Mouse (Mus musculus): ENCODE results near the gene Atg2b. TPM values are rescaled to one million over a fixed set of nuclear protein-coding genes. Genes with fewer than 3 reads are reported as not detected.

Atg2b gene
- polyA plus RNA-seq (2012; rRNA removed; ENCODE audit: low replicate concordance), result 5.8 and 6.8 TPM in 2 replicates

GRCm38 (mm10) chr12:105685001-105685691 is at the start of gene Atg2b:
Gene Atg2b, minus strand, starts transcription at chr12:105685211.

GRCm38 (mm10) chr12:105705799-105706487 is 20.9 kb upstream of the Atg2b start, which contains the start of gene Ak7:
Gene Ak7, plus strand, starts transcription at chr12:105705976.

DNA sequence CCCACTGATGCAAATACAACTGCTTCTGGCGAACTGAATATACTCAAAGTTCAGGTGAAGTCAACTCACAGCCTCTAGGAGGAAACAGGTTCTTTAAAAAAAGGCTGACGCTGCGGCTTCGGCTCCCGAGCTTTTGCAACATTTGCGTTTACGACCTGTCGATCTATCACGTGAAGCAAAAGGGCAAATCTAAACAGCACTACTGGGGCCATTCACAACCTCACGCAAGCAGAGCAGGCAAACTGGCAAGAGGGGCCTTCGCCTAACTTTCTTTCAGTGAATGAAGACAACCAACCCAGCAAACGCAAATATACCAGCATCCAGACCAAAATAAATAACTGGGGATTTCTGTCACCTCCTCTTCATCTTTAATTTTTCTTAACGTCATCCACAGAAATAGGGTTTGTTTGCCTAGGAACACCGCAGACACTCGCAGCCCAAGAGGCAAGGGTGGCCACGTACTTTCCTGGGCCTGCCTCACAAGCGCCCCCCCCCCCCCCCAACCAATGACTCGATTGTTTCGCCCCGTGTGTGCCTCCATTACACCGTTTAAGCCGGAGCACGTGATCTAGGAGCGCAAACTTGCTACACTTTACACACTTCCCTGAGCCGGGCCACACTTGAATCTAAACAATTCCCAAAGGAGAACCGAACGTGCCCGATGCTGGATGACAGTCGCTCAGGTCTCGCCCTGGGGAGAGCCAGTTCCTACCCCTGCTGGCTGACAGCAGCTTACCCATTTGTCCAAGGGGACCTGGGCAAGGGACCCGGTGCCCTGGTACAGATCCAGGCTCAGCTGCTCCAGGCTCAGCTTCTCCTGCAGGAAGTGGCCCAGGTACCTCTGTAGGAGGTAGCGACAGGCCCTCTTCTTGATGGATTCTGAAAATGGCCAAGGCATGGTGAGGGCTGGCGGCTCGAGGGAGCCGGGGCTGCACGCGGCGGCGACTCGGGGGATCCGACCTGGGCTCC is 794 bp downstream of the Atg2b start, which contains the start of gene Gskip:
Gene Gskip, plus strand, starts transcription at position 897 of the 969 bp plus-strand sequence.

GRCm38 (mm10) chr12:105602581-105603210 is 82.3 kb downstream of the Atg2b start, which contains the start of gene Bdkrb1:
Gene Bdkrb1, plus strand, starts transcription at chr12:105603085.

Other genes with a start within 250 kb of the Atg2b start
- gene D430019H16Rik, start 231.4 kb downstream of the Atg2b start, polyA plus RNA-seq (2012; rRNA removed; ENCODE audit: low replicate concordance), result 0.44 and 0.48 TPM in 2 replicates
- gene Bdkrb2, start 122.0 kb downstream of the Atg2b start, polyA plus RNA-seq (2012; rRNA removed; ENCODE audit: low replicate concordance), result 3.3 and 4.2 TPM in 2 replicates
- 0.54 and 0.64 TPM in 2 replicates for gene Bdkrb1, start 82.1 kb downstream of the Atg2b start, polyA plus RNA-seq (2012; rRNA removed; ENCODE audit: low replicate concordance)
- 3.9 and 11.8 TPM in 2 replicates for gene Gskip, start 382 bp downstream of the Atg2b start, polyA plus RNA-seq (2012; rRNA removed; ENCODE audit: low replicate concordance)
- gene Ak7, start 20.8 kb upstream of the Atg2b start, polyA plus RNA-seq (2012; rRNA removed; ENCODE audit: low replicate concordance), result 0.06 TPM in 1 of 2 replicates, not detected in the other
- 14.3 and 28.1 TPM in 2 replicates for gene Papola, start 99.5 kb upstream of the Atg2b start, polyA plus RNA-seq (2012; rRNA removed; ENCODE audit: low replicate concordance)